Mouse (Mus musculus): Measurements from ENCODE around the gene Nob1. TPM values are rescaled to one million over a fixed set of nuclear protein-coding genes. Genes with fewer than 3 reads are reported as not detected.

The Nob1 gene
- polyA plus RNA-seq, 1 experiment from 2014 or later: 8.4 TPM

- no peaks in the 10 kb centered on the region for H3K79me2 ChIP-seq (ENCODE audit: inconsistent target)
- no peak overlapping the region for H3K4me3 ChIP-seq (ENCODE audit: inconsistent target)
- H3K36me3 ChIP-seq (ENCODE audit: inconsistent target): no peaks in the 10 kb centered on the region
- no peak overlapping the region for H3K27ac ChIP-seq
- 30% methylated on average over 5 of the region's 5 CpGs for WGBS (ENCODE audit: missing documents)
Measured at GRCm38 (mm10) chr8:107386171-107386570, 38.7 kb downstream of the Nob1 start.

GRCm38 (mm10) chr8:107385063-107385462 is 39.8 kb downstream of the Nob1 start:
- Histone ChIP-seq H3K79me2 (ENCODE audit: inconsistent target) (no peaks in the 10 kb centered on the region), H3K4me3 (ENCODE audit: inconsistent target) (no peak overlapping the region), H3K36me3 (ENCODE audit: inconsistent target) (no peaks in the 10 kb centered on the region), H3K27ac (no peak overlapping the region)
- 100% methylated on average over 2 of the region's 2 CpGs for WGBS (ENCODE audit: missing documents)

GRCm38 (mm10) chr8:107384651-107385050 is 40.2 kb downstream of the Nob1 start:
- WGBS (ENCODE audit: missing documents): 76% methylated on average over 4 of the region's 5 CpGs
- no peaks in the 10 kb centered on the region for H3K79me2 ChIP-seq (ENCODE audit: inconsistent target)
- H3K27ac ChIP-seq: no peak overlapping the region
- no peaks in the 10 kb centered on the region for H3K36me3 ChIP-seq (ENCODE audit: inconsistent target)
- H3K4me3 ChIP-seq (ENCODE audit: inconsistent target): no peak overlapping the region

GRCm38 (mm10) chr8:107382898-107383297 is 42.0 kb downstream of the Nob1 start:
- no peaks in the 10 kb centered on the region for H3K79me2 ChIP-seq (ENCODE audit: inconsistent target)
- H3K36me3 ChIP-seq (ENCODE audit: inconsistent target): 0 out of 2 replicates have a peak, but pooled peaks cover under 1% of the 10 kb centered on the region
- no peak overlapping the region for H3K4me3 ChIP-seq (ENCODE audit: inconsistent target)
- WGBS (ENCODE audit: missing documents): 81% methylated on average over 4 of the region's 4 CpGs
- H3K27ac ChIP-seq: no peak overlapping the region

- Histone ChIP-seq H3K27ac (no peak overlapping the region), H3K36me3 (ENCODE audit: inconsistent target) (0 out of 2 replicates have a peak, but pooled peaks cover 4% of the 10 kb centered on the region), H3K79me2 (ENCODE audit: inconsistent target) (no peaks in the 10 kb centered on the region), H3K4me3 (ENCODE audit: inconsistent target) (no peak overlapping the region)
- 97% methylated on average over 4 of the region's 4 CpGs for WGBS (ENCODE audit: missing documents)
Measured at GRCm38 (mm10) chr8:107381666-107382065, 43.2 kb downstream of the Nob1 start.

- Histone ChIP-seq H3K27ac (no peak overlapping the region), H3K79me2 (ENCODE audit: inconsistent target) (no peaks in the 10 kb centered on the region), H3K36me3 (ENCODE audit: inconsistent target) (0 out of 2 replicates have a peak, but pooled peaks cover 4% of the 10 kb centered on the region), H3K4me3 (ENCODE audit: inconsistent target) (no peak overlapping the region)
- 95% methylated on average over 8 of the region's 8 CpGs for whole genome bisulfite sequencing (ENCODE audit: missing documents)
Measured at GRCm38 (mm10) chr8:107380734-107381133, 44.1 kb downstream of the Nob1 start.

GRCm38 (mm10) chr8:107377346-107377745 is 47.5 kb downstream of the Nob1 start:
- Histone ChIP-seq H3K36me3 (ENCODE audit: inconsistent target) (peaks cover 8% of the 10 kb centered on the region), H3K79me2 (ENCODE audit: inconsistent target) (no peaks in the 10 kb centered on the region), H3K27ac (no peak overlapping the region), H3K4me3 (ENCODE audit: inconsistent target) (no peak overlapping the region)
- 98% methylated on average over 3 of the region's 3 CpGs for WGBS (ENCODE audit: missing documents)

- no peak overlapping the region for H3K4me3 ChIP-seq (ENCODE audit: inconsistent target)
- peaks cover 61% of the 10 kb centered on the region for H3K36me3 ChIP-seq (ENCODE audit: inconsistent target)
- H3K27ac ChIP-seq: no peak overlapping the region
- 73% methylated on average over 4 of the region's 4 CpGs for WGBS (ENCODE audit: missing documents)
- H3K79me2 ChIP-seq (ENCODE audit: inconsistent target): no peaks in the 10 kb centered on the region
Measured at GRCm38 (mm10) chr8:107370311-107370710, 54.5 kb downstream of the Nob1 start.

Other genes with a start within 250 kb of the Nob1 start
- 8.2 to 11.3 TPM (median 9.6 TPM) in 3 replicates for gene Nfat5, start 131.6 kb downstream of the Nob1 start, polyA plus RNA-seq (2018)
- gene Nqo1, start 21.8 kb downstream of the Nob1 start, polyA plus RNA-seq (2018): 1.2 to 2.9 TPM (median 2.1 TPM) in 3 replicates
- gene Wwp2, start 11.3 kb upstream of the Nob1 start, polyA plus RNA-seq (2018): 47.9 to 57.3 TPM (median 51.4 TPM) in 3 replicates
- 73.0 to 118 TPM (median 117 TPM) in 3 replicates for gene Psmd7, start 163.4 kb upstream of the Nob1 start, polyA plus RNA-seq (2018)